Mouse (Mus musculus): ENCODE results near the gene 2700081O15Rik. TPM values are rescaled to one million over a fixed set of nuclear protein-coding genes. Genes with fewer than 3 reads are reported as not detected.

The 2700081O15Rik gene
- total and polyA plus RNA-seq, 3 experiments: 7.0 to 23.1 (median 10.7) TPM

DNA sequence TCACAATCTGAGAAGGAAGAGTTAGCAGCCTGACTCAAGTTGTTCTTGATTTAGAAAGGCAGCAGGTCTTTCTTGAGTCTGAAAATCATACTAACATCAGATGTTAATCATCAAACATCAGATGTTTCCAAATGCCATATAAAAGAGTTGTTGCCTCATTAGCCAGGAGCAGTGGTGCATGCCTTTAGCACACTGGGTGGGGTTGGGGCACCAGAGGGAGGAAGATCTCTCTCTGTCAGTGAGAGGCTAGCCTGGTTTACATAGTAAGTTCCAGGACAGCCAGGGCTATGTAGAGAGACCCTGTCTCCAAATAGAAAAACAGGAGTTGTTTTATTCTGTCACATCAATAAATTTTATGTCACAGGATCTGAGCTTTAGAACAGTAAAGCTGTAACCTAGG lies 41.5 kb downstream of the 2700081O15Rik start:
- no peak overlapping the region for H3K4me3 ChIP-seq (ENCODE audit: low read depth, low read length)
- TF ChIP-seq GATA1 (IDR thresholded peaks at IDR 0.05; ENCODE audit: borderline replicate concordance, low read length) (no peak), TAL1 (conservative IDR thresholded peaks at IDR 0.05; ENCODE audit: low read depth, low read length) (no peak), GATA2 (IDR thresholded peaks at IDR 0.05; ENCODE audit: borderline replicate concordance, low read depth, low read length) (no peak), CTCF (IDR thresholded peaks at IDR 0.05; ENCODE audit: low read depth, low read length) (no peak), POLR2AphosphoS5 (IDR thresholded peaks at IDR 0.05; ENCODE audit: insufficient replicate concordance, low read depth, low read length) (no peak)

DNA sequence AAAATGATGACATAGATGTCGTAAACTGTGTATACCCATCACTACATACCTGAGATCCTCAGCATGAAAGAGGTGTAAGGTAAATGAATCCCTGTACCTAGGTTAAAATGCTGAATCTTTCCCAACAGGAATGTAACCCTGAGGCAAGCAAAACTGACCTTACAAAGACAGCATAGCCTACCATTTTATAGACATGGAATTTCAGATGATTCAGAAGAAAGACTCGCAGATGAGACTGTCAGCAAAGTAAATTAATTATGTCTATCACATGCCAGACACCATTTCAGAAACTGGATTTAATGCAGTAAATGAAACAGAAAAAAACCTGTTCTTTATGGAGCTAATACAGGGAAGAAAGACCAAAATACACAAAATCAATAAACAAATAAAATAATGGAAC lies 41.9 kb downstream of the 2700081O15Rik start:
- H3K36me3 ChIP-seq (replicated peaks): peaks cover 59% of the 10 kb centered on the region
- no peaks in the 10 kb centered on the region; the same call in 1 of the 2 replicates for H3K4me1 ChIP-seq (ENCODE audit: insufficient read depth, low read depth, low read length)
- DNase-seq (ENCODE audit: low spot score) (no peak), ATAC-seq (ENCODE audit: extremely low read depth, insufficient number of reproducible peaks, low FRiP score, poor library complexity, severe bottlenecking) (no peak)
- H3K9me3 ChIP-seq (replicated peaks): no peaks in the 10 kb centered on the region
- no peak for TF ChIP-seq POLR2AphosphoS5 (IDR thresholded peaks at IDR 0.05; ENCODE audit: insufficient replicate concordance, low read depth, low read length)
- TF ChIP-seq TAL1 (conservative IDR thresholded peaks at IDR 0.05; ENCODE audit: low read depth, low read length): no peak
- no peak for TF ChIP-seq GATA2 (IDR thresholded peaks at IDR 0.05; ENCODE audit: borderline replicate concordance, low read depth, low read length)
- no peak for TF ChIP-seq GATA1 (IDR thresholded peaks at IDR 0.05; ENCODE audit: borderline replicate concordance, low read length)
- TF ChIP-seq CTCF (IDR thresholded peaks at IDR 0.05; ENCODE audit: low read depth, low read length): no peak
- no peak overlapping the region for H3K4me3 ChIP-seq (ENCODE audit: low read depth, low read length)
- no peaks in the 10 kb centered on the region for H3K27me3 ChIP-seq (ENCODE audit: insufficient read depth, low read length)

More for the DNA sequence above, 41.5 kb downstream of the 2700081O15Rik start:
- no peak for DNase-seq (ENCODE audit: low spot score)
- Histone ChIP-seq H3K36me3 (replicated peaks) (peaks cover 58% of the 10 kb centered on the region), H3K27me3 (ENCODE audit: insufficient read depth, low read length) (no peaks in the 10 kb centered on the region), H3K9me3 (replicated peaks) (no peaks in the 10 kb centered on the region), H3K4me1 (ENCODE audit: insufficient read depth, low read depth, low read length) (no peaks in the 10 kb centered on the region; the same call in 1 of the 2 replicates)
- ATAC-seq (ENCODE audit: extremely low read depth, insufficient number of reproducible peaks, low FRiP score, poor library complexity, severe bottlenecking): no peak

DNA sequence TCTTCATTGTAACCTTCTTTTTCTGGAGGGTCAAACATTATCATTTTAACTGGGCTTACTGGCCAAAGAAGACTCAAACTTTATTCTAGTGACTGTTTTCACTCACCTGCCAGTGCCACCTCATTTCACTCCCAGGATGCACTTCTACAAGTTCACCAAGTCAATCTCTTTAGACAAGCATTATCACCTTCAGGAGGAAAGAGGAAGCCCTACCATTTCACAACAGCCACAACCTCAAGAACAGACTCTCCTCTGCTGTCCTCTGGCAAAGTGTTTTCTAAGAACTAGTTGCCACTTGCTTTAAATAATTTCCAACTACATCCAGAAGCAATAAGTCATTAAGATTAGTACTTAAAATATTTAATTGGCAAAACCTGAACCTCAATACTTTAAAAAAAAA lies 50.5 kb downstream of the 2700081O15Rik start:
- ATAC-seq (ENCODE audit: extremely low read depth, insufficient number of reproducible peaks, low FRiP score, poor library complexity, severe bottlenecking): no peak
- Histone ChIP-seq H3K36me3 (replicated peaks) (peaks cover 60% of the 10 kb centered on the region), H3K9me3 (replicated peaks) (no peaks in the 10 kb centered on the region), H3K27me3 (ENCODE audit: insufficient read depth, low read length) (no peaks in the 10 kb centered on the region), H3K4me1 (ENCODE audit: insufficient read depth, low read depth, low read length) (peaks cover 12% of the 10 kb centered on the region; the same call in 1 of the 2 replicates), H3K4me3 (ENCODE audit: low read depth, low read length) (no peak overlapping the region)
- DNase-seq (ENCODE audit: low spot score): no peak
- TF ChIP-seq POLR2AphosphoS5 (IDR thresholded peaks at IDR 0.05; ENCODE audit: insufficient replicate concordance, low read depth, low read length) (no peak), GATA2 (IDR thresholded peaks at IDR 0.05; ENCODE audit: borderline replicate concordance, low read depth, low read length) (no peak), CTCF (IDR thresholded peaks at IDR 0.05; ENCODE audit: low read depth, low read length) (no peak)

DNA sequence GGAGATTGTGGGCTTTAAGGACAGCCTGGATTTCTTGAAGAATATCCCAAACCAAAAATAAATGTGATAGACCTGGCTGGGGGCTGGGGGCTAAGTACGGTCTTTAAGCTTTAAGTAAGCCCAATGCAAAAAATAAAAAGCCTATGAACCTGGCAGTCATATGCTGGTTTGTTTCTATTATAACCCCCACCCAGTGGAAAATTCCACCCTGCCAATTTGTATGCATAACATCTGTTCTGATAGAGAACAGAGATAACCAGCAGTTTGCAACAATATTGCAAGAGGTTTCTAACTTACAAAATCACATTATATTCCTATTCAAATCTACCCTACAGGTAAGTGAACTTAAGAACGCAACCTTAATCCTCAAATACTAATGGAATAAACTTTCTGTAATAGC lies 53.2 kb downstream of the 2700081O15Rik start:
- no peak for ATAC-seq (ENCODE audit: extremely low read depth, insufficient number of reproducible peaks, low FRiP score, poor library complexity, severe bottlenecking)
- TF ChIP-seq TAL1 (conservative IDR thresholded peaks at IDR 0.05; ENCODE audit: low read depth, low read length) (no peak), GATA1 (IDR thresholded peaks at IDR 0.05; ENCODE audit: borderline replicate concordance, low read length) (no peak), CTCF (IDR thresholded peaks at IDR 0.05; ENCODE audit: low read depth, low read length) (no peak), GATA2 (IDR thresholded peaks at IDR 0.05; ENCODE audit: borderline replicate concordance, low read depth, low read length) (no peak), POLR2AphosphoS5 (IDR thresholded peaks at IDR 0.05; ENCODE audit: insufficient replicate concordance, low read depth, low read length) (no peak)
- H3K4me3 ChIP-seq (ENCODE audit: low read depth, low read length): no peak overlapping the region
- H3K27me3 ChIP-seq (ENCODE audit: insufficient read depth, low read length): no peaks in the 10 kb centered on the region
- peaks cover 12% of the 10 kb centered on the region; the same call in 1 of the 2 replicates for H3K4me1 ChIP-seq (ENCODE audit: insufficient read depth, low read depth, low read length)
- no peaks in the 10 kb centered on the region for H3K9me3 ChIP-seq (replicated peaks)
- DNase-seq (ENCODE audit: low spot score): no peak
- H3K36me3 ChIP-seq (replicated peaks): peaks cover 66% of the 10 kb centered on the region

Other genes with a start within 250 kb of the 2700081O15Rik start
- 46.4 and 50.2 TPM in 2 replicates for gene Otub1, start 211.3 kb upstream of the 2700081O15Rik start, total RNA-seq (2014; fragmentation: Nextera tagmentation)
- 88.2 and 91.4 TPM in 2 replicates for gene Otub1, start 211.3 kb upstream of the 2700081O15Rik start, total RNA-seq (2017)
- gene Otub1, start 211.3 kb upstream of the 2700081O15Rik start, polyA plus RNA-seq (2012): 153 and 175 TPM in 2 replicates
- 353 and 374 TPM in 2 replicates for gene Cox8a, start 200.0 kb upstream of the 2700081O15Rik start, total RNA-seq (2014; fragmentation: Nextera tagmentation)
- gene Cox8a, start 200.0 kb upstream of the 2700081O15Rik start, total RNA-seq (2017): 934 and 1,064 TPM in 2 replicates
- gene Cox8a, start 200.0 kb upstream of the 2700081O15Rik start, polyA plus RNA-seq (2012): 478 and 515 TPM in 2 replicates
- 67.5 and 67.7 TPM in 2 replicates for gene Naa40, start 176.4 kb upstream of the 2700081O15Rik start, total RNA-seq (2014; fragmentation: Nextera tagmentation)
- 60.7 and 67.3 TPM in 2 replicates for gene Naa40, start 176.4 kb upstream of the 2700081O15Rik start, total RNA-seq (2017)
- 58.8 and 59.4 TPM in 2 replicates for gene Naa40, start 176.4 kb upstream of the 2700081O15Rik start, polyA plus RNA-seq (2012)
- 20.9 and 22.2 TPM in 2 replicates for gene Rcor2, start 150.3 kb upstream of the 2700081O15Rik start, total RNA-seq (2014; fragmentation: Nextera tagmentation)
- gene Rcor2, start 150.3 kb upstream of the 2700081O15Rik start, total RNA-seq (2017): 20.8 and 22.5 TPM in 2 replicates
- 62.2 and 74.4 TPM in 2 replicates for gene Rcor2, start 150.3 kb upstream of the 2700081O15Rik start, polyA plus RNA-seq (2012)
- gene Mark2, start 75.8 kb upstream of the 2700081O15Rik start, total RNA-seq (2014; fragmentation: Nextera tagmentation): 170 and 182 TPM in 2 replicates
- 18.4 and 22.0 TPM in 2 replicates for gene Mark2, start 75.8 kb upstream of the 2700081O15Rik start, total RNA-seq (2017)
- gene Mark2, start 75.8 kb upstream of the 2700081O15Rik start, polyA plus RNA-seq (2012): 297 and 319 TPM in 2 replicates
- gene Spindoc, start 34.6 kb upstream of the 2700081O15Rik start, total RNA-seq (2014; fragmentation: Nextera tagmentation): 13.3 and 18.1 TPM in 2 replicates
- gene Spindoc, start 34.6 kb upstream of the 2700081O15Rik start, total RNA-seq (2017): 8.0 and 8.2 TPM in 2 replicates
- gene Spindoc, start 34.6 kb upstream of the 2700081O15Rik start, polyA plus RNA-seq (2012): 31.8 and 34.2 TPM in 2 replicates
- 189 and 203 TPM in 2 replicates for gene Rtn3, start 65.7 kb downstream of the 2700081O15Rik start, total RNA-seq (2014; fragmentation: Nextera tagmentation)
- 50.5 and 62.7 TPM in 2 replicates for gene Rtn3, start 65.7 kb downstream of the 2700081O15Rik start, total RNA-seq (2017)
- 27.2 and 33.2 TPM in 2 replicates for gene Rtn3, start 65.7 kb downstream of the 2700081O15Rik start, polyA plus RNA-seq (2012)
- 74.2 and 76.4 TPM in 2 replicates for gene Atl3, start 76.4 kb downstream of the 2700081O15Rik start, total RNA-seq (2014; fragmentation: Nextera tagmentation)
- 58.2 and 64.6 TPM in 2 replicates for gene Atl3, start 76.4 kb downstream of the 2700081O15Rik start, total RNA-seq (2017)
- gene Atl3, start 76.4 kb downstream of the 2700081O15Rik start, polyA plus RNA-seq (2012): 7.4 and 10.5 TPM in 2 replicates
- gene Pla2g16, start 139.8 kb downstream of the 2700081O15Rik start, total RNA-seq (2014; fragmentation: Nextera tagmentation): 0.75 TPM in 1 of 2 replicates, not detected in the other
- 0.06 and 0.22 TPM in 2 replicates for gene Pla2g16, start 139.8 kb downstream of the 2700081O15Rik start, total RNA-seq (2017)
- not detected in 2 replicates for gene Pla2g16, start 139.8 kb downstream of the 2700081O15Rik start, polyA plus RNA-seq (2012)
- gene Lgals12, start 189.6 kb downstream of the 2700081O15Rik start, total RNA-seq (2014; fragmentation: Nextera tagmentation): not detected in 2 replicates
- not detected in 2 replicates for gene Lgals12, start 189.6 kb downstream of the 2700081O15Rik start, total RNA-seq (2017)
- not detected in 2 replicates for gene Lgals12, start 189.6 kb downstream of the 2700081O15Rik start, polyA plus RNA-seq (2012)
- not detected in 2 replicates for gene Hrasls5, start 194.9 kb downstream of the 2700081O15Rik start, total RNA-seq (2014; fragmentation: Nextera tagmentation)
- gene Hrasls5, start 194.9 kb downstream of the 2700081O15Rik start, total RNA-seq (2017): not detected in 2 replicates
- not detected in 2 replicates for gene Hrasls5, start 194.9 kb downstream of the 2700081O15Rik start, polyA plus RNA-seq (2012)